Mouse (Mus musculus) embryonic facial prominence, embryonic 12.5 days (tissue): Measurements from ENCODE around the gene Tmem59. TPM values are rescaled to one million over a fixed set of nuclear protein-coding genes. Genes with fewer than 3 reads are reported as not detected.

Source experiments
- ATAC-seq: fragments of 200-750 bp; cut with Nextera tagmentation; 2 replicates; pipeline ENCODE4 v1.8.0; 2017; ENCODE audit not compliant: insufficient number of reproducible peaks, insufficient read depth, low FRiP score, low TSS enrichment
- H3K27ac ChIP-seq: fragments of 300-500 bp; sonication (generic); 2 replicates; pipeline ENCODE4 v1.5.1; 2016; ENCODE audit warnings: mild to moderate bottlenecking
- H3K27me3 ChIP-seq: fragments of 300-500 bp; sonication (generic); 2 replicates; pipeline ENCODE4 v1.6.1; 2016; ENCODE audit warnings: mild to moderate bottlenecking, moderate library complexity
- H3K36me3 ChIP-seq: fragments of 300-500 bp; sonication (generic); 2 replicates; pipeline ENCODE4 v1.6.1; 2016; ENCODE audit warnings: mild to moderate bottlenecking
- H3K4me1 ChIP-seq: fragments of 300-500 bp; sonication (generic); 2 replicates; pipeline ENCODE4 v1.6.1; 2016
- H3K4me2 ChIP-seq: fragments of 300-500 bp; sonication (generic); replicated peaks from 2 replicates; pipeline ENCODE4 v1.6.1; 2016; ENCODE audit warnings: mild to moderate bottlenecking, moderate library complexity
- H3K4me3 ChIP-seq: fragments of 300-500 bp; sonication (generic); 2 replicates; pipeline ENCODE4 v1.5.1; 2016; ENCODE audit warnings: mild to moderate bottlenecking
- H3K9ac ChIP-seq: fragments of 300-500 bp; sonication (generic); 2 replicates; pipeline ENCODE4 v1.6.1; 2016; ENCODE audit warnings: mild to moderate bottlenecking, moderate library complexity
- H3K9me3 ChIP-seq: fragments of 300-500 bp; sonication (generic); 2 replicates; pipeline ENCODE4 v1.6.1; 2016; ENCODE audit warnings: mild to moderate bottlenecking, moderate library complexity
- WGBS: fragments of 180-500 bp; shearing (Covaris S2); methylation state at CpG from one replicate; pipeline ENCODE4 v1.1.7; 2016; 5-methylcytosine and 5-hydroxymethylcytosine counted together
- polyA plus RNA-seq: library from polyadenylated mRNA; unstranded; fragments of >200 nt; fragmentation: Nextera tagmentation; extraction: Ambion mirVana; gene quantifications from 2 replicates; pipeline ENCODE4 v1.2.1, GENCODE M21; 2016

The Tmem59 gene
- polyA plus RNA-seq, 1 experiment from 2014 or later = 383 TPM

DNA sequence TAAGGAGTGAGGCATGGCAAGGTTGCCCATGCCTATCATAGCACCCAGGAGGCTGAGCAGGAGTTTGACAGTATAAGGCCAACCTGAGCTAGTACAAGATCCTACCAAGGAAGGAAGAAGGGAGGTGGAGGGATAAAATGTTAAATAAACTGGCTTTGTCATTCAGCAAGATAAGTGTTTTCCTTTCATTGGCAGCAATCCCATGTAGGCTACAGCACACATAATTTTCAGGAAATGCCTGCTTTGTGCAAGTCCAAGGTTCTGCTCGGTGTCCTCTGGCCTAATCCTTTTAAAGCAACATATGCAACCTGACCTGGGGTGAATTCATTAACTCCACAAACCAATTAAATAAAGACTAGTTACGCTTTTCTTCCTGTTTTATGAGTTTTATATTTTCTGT lies 67.2 kb downstream of the Tmem59 start:
- Histone ChIP-seq H3K27me3 (no peaks in the 10 kb centered on the region), H3K36me3 (peaks cover 38% of the 10 kb centered on the region), H3K4me3 (no peak overlapping the region), H3K9ac (no peak overlapping the region), H3K4me2 (no peak overlapping the region), H3K4me1 (peaks cover 6% of the 10 kb centered on the region; the same call in 1 of the 2 replicates), H3K9me3 (no peaks in the 10 kb centered on the region), H3K27ac (no peak overlapping the region)
- ATAC-seq = no peak
- WGBS = 59% methylated on average over 2 of the region's 2 CpGs

GRCm38 (mm10) chr4:107246040-107246439 lies 67.8 kb downstream of the Tmem59 start:
- H3K36me3 ChIP-seq = peaks cover 31% of the 10 kb centered on the region

GRCm38 (mm10) chr4:107247110-107247509 lies 68.9 kb downstream of the Tmem59 start:
- H3K27ac ChIP-seq = no peak overlapping the region
- no peaks in the 10 kb centered on the region for H3K27me3 ChIP-seq
- H3K4me2 ChIP-seq = no peak overlapping the region
- H3K4me3 ChIP-seq = no peak overlapping the region
- ATAC-seq = no peak
- H3K36me3 ChIP-seq = peaks cover 20% of the 10 kb centered on the region
- 82% methylated on average over 9 of the region's 9 CpGs for WGBS
- H3K9me3 ChIP-seq = no peaks in the 10 kb centered on the region
- H3K4me1 ChIP-seq = peaks cover 15% of the 10 kb centered on the region
- H3K9ac ChIP-seq = no peak overlapping the region

More at GRCm38 (mm10) chr4:107246040-107246439, 67.8 kb downstream of the Tmem59 start:
- Histone ChIP-seq H3K4me2 (no peak overlapping the region), H3K4me1 (peaks cover 8% of the 10 kb centered on the region), H3K4me3 (no peak overlapping the region), H3K27ac (no peak overlapping the region), H3K27me3 (no peaks in the 10 kb centered on the region), H3K9me3 (no peaks in the 10 kb centered on the region), H3K9ac (no peak overlapping the region)
- 73% methylated on average over 1 of the region's 1 CpGs for WGBS
- no peak for ATAC-seq

- Histone ChIP-seq H3K9ac (no peak overlapping the region), H3K27me3 (no peaks in the 10 kb centered on the region), H3K9me3 (no peaks in the 10 kb centered on the region), H3K4me2 (no peak overlapping the region), H3K4me1 (peaks cover 15% of the 10 kb centered on the region), H3K27ac (no peak overlapping the region), H3K36me3 (peaks cover 14% of the 10 kb centered on the region), H3K4me3 (no peak overlapping the region)
- no peak for ATAC-seq
- WGBS = 93% methylated on average over 3 of the region's 3 CpGs
Measured at GRCm38 (mm10) chr4:107248061-107248460, 69.9 kb downstream of the Tmem59 start.

DNA sequence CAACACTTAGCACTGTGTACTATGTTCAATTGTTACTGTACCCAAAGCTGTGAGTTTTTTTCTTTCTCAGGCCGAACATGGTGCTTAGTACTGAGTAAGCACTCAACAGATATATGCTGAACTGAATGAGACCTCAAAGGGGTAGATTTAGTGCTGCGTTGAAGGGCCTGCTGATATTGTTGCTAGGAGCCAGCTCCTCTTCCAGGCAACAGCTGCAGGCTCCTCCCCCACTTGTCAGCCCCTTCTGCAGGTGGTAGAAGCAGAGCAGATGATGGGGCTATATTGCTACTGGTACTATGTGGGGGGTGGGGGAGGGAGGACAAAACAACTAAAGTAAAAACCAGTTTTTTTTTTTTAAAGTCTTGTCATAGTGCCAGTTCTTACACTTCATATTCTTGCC lies 71.3 kb downstream of the Tmem59 start:
- H3K4me3 ChIP-seq = no peak overlapping the region
- no peaks in the 10 kb centered on the region for H3K27me3 ChIP-seq
- H3K9ac ChIP-seq = no peak overlapping the region
- H3K4me1 ChIP-seq = peaks cover 15% of the 10 kb centered on the region
- H3K4me2 ChIP-seq = no peak overlapping the region
- H3K27ac ChIP-seq = no peak overlapping the region
- no peaks in the 10 kb centered on the region for H3K9me3 ChIP-seq
- no peak for ATAC-seq
- 81% methylated on average over 2 of the region's 2 CpGs for WGBS
- peaks cover 9% of the 10 kb centered on the region; the same call in 1 of the 2 replicates for H3K36me3 ChIP-seq

DNA sequence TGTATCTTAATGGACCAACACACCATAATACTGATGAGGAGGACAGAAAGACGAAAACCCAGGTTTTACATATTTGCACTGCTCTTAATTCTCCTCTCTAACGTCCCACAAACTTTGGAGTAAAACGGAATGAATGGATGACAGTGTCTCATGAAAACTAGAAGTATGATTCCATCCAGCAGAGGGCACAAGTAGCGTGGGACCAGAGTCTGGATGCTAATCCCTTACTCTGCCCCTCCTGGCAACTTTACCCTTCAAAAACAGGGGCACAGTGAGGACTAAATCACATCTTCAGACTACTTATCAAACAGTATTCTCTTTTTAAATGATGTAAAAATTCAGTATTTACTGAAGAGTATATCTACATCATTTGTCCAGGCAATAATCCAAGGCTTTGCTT lies 72.3 kb downstream of the Tmem59 start:
- Histone ChIP-seq H3K4me2 (no peak overlapping the region), H3K27ac (no peak overlapping the region), H3K4me3 (no peak overlapping the region), H3K36me3 (0 out of 2 replicates have a peak, but pooled peaks cover 5% of the 10 kb centered on the region), H3K9me3 (no peaks in the 10 kb centered on the region), H3K9ac (no peak overlapping the region), H3K4me1 (peaks cover 11% of the 10 kb centered on the region), H3K27me3 (no peaks in the 10 kb centered on the region)
- ATAC-seq = no peak
- 24% methylated on average over 4 of the region's 4 CpGs for WGBS

Other genes with a start within 250 kb of the Tmem59 start
- 96.9 and 100 TPM in 2 replicates for gene Mrpl37, start 111.5 kb upstream of the Tmem59 start, polyA plus RNA-seq
- 4.6 and 5.9 TPM in 2 replicates for gene Cyb5rl, start 111.4 kb upstream of the Tmem59 start, polyA plus RNA-seq
- gene Cdcp2, start 81.5 kb upstream of the Tmem59 start, polyA plus RNA-seq = 0.08 TPM in 2 replicates
- gene Tceanc2, start 717 bp downstream of the Tmem59 start, polyA plus RNA-seq = 23.1 and 24.7 TPM in 2 replicates
- not detected in 2 replicates for gene Ldlrad1, start 30.8 kb downstream of the Tmem59 start, polyA plus RNA-seq
- gene Lrrc42, start 75.1 kb downstream of the Tmem59 start, polyA plus RNA-seq = 92.2 and 97.5 TPM in 2 replicates
- 38.1 and 38.4 TPM in 2 replicates for gene Hspb11, start 75.2 kb downstream of the Tmem59 start, polyA plus RNA-seq
- gene Dio1, start 128.8 kb downstream of the Tmem59 start, polyA plus RNA-seq = not detected in 2 replicates
- 47.1 and 50.5 TPM in 2 replicates for gene Yipf1, start 136.0 kb downstream of the Tmem59 start, polyA plus RNA-seq
- gene Ndc1, start 189.4 kb downstream of the Tmem59 start, polyA plus RNA-seq = 35.8 and 38.8 TPM in 2 replicates